In the genomic region with DNA sequence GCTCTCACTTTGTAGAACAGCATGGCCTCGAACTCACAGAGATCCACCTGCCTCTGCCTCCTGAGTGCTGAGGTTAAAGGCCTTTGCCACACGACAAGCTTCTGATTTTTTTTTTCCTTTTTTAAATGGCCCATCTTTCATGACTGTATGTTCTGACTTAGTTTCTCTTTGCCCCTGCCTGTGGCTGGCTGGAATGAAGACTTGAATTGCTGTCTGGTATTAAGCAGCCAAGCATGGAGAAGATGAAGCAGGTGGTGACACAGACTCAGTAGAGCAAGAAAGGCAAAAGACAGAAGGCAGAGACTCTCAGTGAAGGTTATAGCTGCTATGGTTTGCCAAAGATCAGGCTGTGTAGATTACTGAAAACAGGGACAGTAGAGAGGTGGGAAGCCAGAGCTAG, we compare ENCODE assay signal across 15 mouse cellular contexts. TPM values are rescaled to one million over a fixed set of nuclear protein-coding genes. Genes with fewer than 3 reads are reported as not detected.
A peak's percentile ranks its signal among the peaks of the same experiment; 100 is the strongest.
DNase-seq lines count a peak whose midpoint lies in the region.
"Had no signal": no experiment of that assay in that cellular context is flagged by ENCODE, and none has a peak within 500 bp of the region (broad histone marks: within the 10 kb centered on the region; RNA-seq: fewer than 3 reads in every experiment).

No protein-coding gene starts in this region.

- DNase-seq in heart, adult 11 months: peak; percentile 62
- no peak for DNase-seq in heart, adult 18-20 months
- DNase-seq in A20 (ENCODE audit: low read depth, low spot score): peak; percentile 69
- no peak for DNase-seq in thymus, postnatal 14 days
- DNase-seq: adrenal gland, adult 2 months; adrenal gland, adult 8-10 months; adrenal gland, postnatal 10 days; adrenal gland, postnatal 14 days; adrenal gland, postnatal 25 days; adrenal gland, postnatal 36 days; B cell, adult 2 months; cerebellum, adult 11 months; cerebellum, adult 11-12 months; cerebellum, adult 18-20 months; cerebellum, adult 2 months had no signal

RNA-seq across cellular contexts. Expression of a gene that starts 15.9 kb away (rescaled TPM):
- 10 to 100 TPM; 17.6 to 19.3 TPM for total RNA-seq in heart, adult 18-20 months (2021)

RNA-seq across cellular contexts. Expression of a gene that starts 45.5 kb away (rescaled TPM):
- 10 to 100 TPM; 20.6 to 21.7 TPM for total RNA-seq in heart, adult 18-20 months (2021)

Comparison
In these comparisons a context has a peak if more than half of its experiments do, and no peak if none do; other contexts are left out.
1. DNase-seq: peak in heart, adult 11 months (single experiment) and A20 (single experiment); none in heart, adult 18-20 months (0 of 2) and thymus, postnatal 14 days (single experiment).